Mouse (Mus musculus) frontal cortex, adult (tissue): ENCODE data around the gene Zc3h18.

Experiments used
- ATAC-seq: cut with Nextera tagmentation; 2 replicates; pipeline ENCODE4 v1.9.2; 2017; ENCODE audit warnings: mild to moderate bottlenecking, moderate library complexity, mixed read lengths; ENCODE audit not compliant: low TSS enrichment

Zc3h18 gene

GRCm38 (mm10) chr8:122463651-122464640 is 87.5 kb downstream of the Zc3h18 start:
- no peak for ATAC-seq

GRCm38 (mm10) chr8:122464985-122465384 is 88.6 kb downstream of the Zc3h18 start:
- ATAC-seq = no peak
